Mouse (Mus musculus): ENCODE data around the gene Hdgfl2.
"Not testable (repeated sequence)": the region's sequence is repeated elsewhere in the genome, so short reads cannot be mapped to it uniquely, and the experiment has no call there.

The Hdgfl2 gene

GRCm38 (mm10) chr17:56062081-56062480 lies 17.4 kb upstream of the Hdgfl2 start:
- DNase-seq (ENCODE audit: low spot score): no peak

- not testable (repeated sequence) for DNase-seq (ENCODE audit: low spot score)
Observed at GRCm38 (mm10) chr17:56065715-56066114, 13.7 kb upstream of the Hdgfl2 start.

- no peak for DNase-seq (ENCODE audit: low spot score)
Observed at GRCm38 (mm10) chr17:56066451-56066850, 13.0 kb upstream of the Hdgfl2 start.

- no peak for DNase-seq (ENCODE audit: low spot score)
Observed at GRCm38 (mm10) chr17:56069066-56069465, 10.4 kb upstream of the Hdgfl2 start.

- DNase-seq (ENCODE audit: low spot score): no peak
Observed at GRCm38 (mm10) chr17:56071126-56071525, 8.3 kb upstream of the Hdgfl2 start.

- DNase-seq (ENCODE audit: low spot score): no peak
Observed at GRCm38 (mm10) chr17:56072243-56072642, 7.2 kb upstream of the Hdgfl2 start.

GRCm38 (mm10) chr17:56074097-56074826 lies 5.2 kb upstream of the Hdgfl2 start:
- peak; percentile 50 for DNase-seq (ENCODE audit: low spot score)

- peak; percentile 95 for DNase-seq (ENCODE audit: low spot score)
Observed at GRCm38 (mm10) chr17:56074827-56075208, 4.6 kb upstream of the Hdgfl2 start, which contains the start of gene Ubxn6. TSS of gene Ubxn6 (minus strand) at chr17:56075028.

- DNase-seq (ENCODE audit: low spot score): no peak
Observed at GRCm38 (mm10) chr17:56077523-56077922, 1.9 kb upstream of the Hdgfl2 start.

- not testable (repeated sequence) for DNase-seq (ENCODE audit: low spot score)
Observed at GRCm38 (mm10) chr17:56078361-56078760, 1.1 kb upstream of the Hdgfl2 start.

GRCm38 (mm10) chr17:56079921-56080320 lies 487 bp downstream of the Hdgfl2 start:
- no peak for DNase-seq (ENCODE audit: low spot score)

GRCm38 (mm10) chr17:56080781-56081585 lies 1.5 kb downstream of the Hdgfl2 start:
- no peak for DNase-seq (ENCODE audit: low spot score)

- DNase-seq (ENCODE audit: low spot score): no peak
Observed at GRCm38 (mm10) chr17:56092312-56092711, 12.9 kb downstream of the Hdgfl2 start.

GRCm38 (mm10) chr17:56092794-56093193 lies 13.4 kb downstream of the Hdgfl2 start:
- no peak for DNase-seq (ENCODE audit: low spot score)

- DNase-seq (ENCODE audit: low spot score): no peak
Observed at GRCm38 (mm10) chr17:56096883-56097282, 17.4 kb downstream of the Hdgfl2 start.

- no peak for DNase-seq (ENCODE audit: low spot score)
Observed at GRCm38 (mm10) chr17:56098180-56098579, 18.7 kb downstream of the Hdgfl2 start.

- no peak for DNase-seq (ENCODE audit: low spot score)
Observed at GRCm38 (mm10) chr17:56098711-56099572, 19.5 kb downstream of the Hdgfl2 start.

GRCm38 (mm10) chr17:56100811-56101210 lies 21.4 kb downstream of the Hdgfl2 start:
- DNase-seq (ENCODE audit: low spot score): no peak

GRCm38 (mm10) chr17:56102158-56102557 lies 22.7 kb downstream of the Hdgfl2 start:
- no peak for DNase-seq (ENCODE audit: low spot score)

GRCm38 (mm10) chr17:56102927-56103326 lies 23.5 kb downstream of the Hdgfl2 start:
- DNase-seq (ENCODE audit: low spot score): no peak

GRCm38 (mm10) chr17:56103465-56104285 lies 24.2 kb downstream of the Hdgfl2 start:
- DNase-seq (ENCODE audit: low spot score): no peak

Measured in ovary, postnatal 10 days (tissue).